Mouse (Mus musculus): ENCODE data around the gene Gmip. TPM values are rescaled to one million over a fixed set of nuclear protein-coding genes. Genes with fewer than 3 reads are reported as not detected.

Gmip gene
- polyA plus RNA-seq, 1 experiment: 80.2 TPM

DNA sequence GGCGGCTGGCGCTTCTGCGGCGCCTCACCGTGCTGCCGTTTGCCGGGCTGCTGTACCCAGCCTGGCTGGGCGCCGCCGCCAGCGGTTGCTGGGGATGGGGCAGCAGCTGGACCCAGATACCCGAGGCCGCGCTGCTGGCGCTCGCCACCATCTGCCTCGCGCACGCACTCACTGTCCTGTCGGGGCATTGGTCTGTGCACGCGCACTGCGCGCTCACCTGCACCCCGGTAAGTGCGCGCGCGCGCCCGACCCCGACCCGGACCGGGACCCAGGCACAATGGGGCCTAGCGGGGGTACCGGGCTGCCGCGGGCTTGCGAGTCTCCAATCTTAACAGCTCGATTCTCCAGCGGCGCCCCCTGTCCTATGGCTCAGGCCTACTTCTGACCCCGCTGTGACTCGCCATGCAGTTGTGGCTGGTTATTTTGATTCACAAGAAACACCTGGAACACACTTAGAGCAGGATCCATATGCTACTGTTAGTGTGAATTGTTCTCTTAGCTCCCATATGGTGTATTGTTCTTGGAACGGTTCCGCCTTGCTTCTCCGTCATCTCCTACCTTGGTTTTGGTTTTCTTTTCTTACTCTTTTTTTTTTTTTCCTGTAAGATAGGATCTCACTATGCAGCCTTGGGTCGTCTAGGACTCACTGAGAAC is 16.9 kb upstream of the Gmip start:
- peak; percentile 49 for DNase-seq (ENCODE audit: low read depth)
- TF ChIP-seq CTCF (IDR thresholded peaks at IDR 0.05; ENCODE audit: borderline replicate concordance, extremely low read depth, insufficient read depth, insufficient read length): no peak
- TF ChIP-seq POLR2A (IDR thresholded peaks at IDR 0.05; ENCODE audit: borderline replicate concordance, extremely low read depth, insufficient read depth, insufficient read length, poor library complexity, severe bottlenecking): no peak

DNA sequence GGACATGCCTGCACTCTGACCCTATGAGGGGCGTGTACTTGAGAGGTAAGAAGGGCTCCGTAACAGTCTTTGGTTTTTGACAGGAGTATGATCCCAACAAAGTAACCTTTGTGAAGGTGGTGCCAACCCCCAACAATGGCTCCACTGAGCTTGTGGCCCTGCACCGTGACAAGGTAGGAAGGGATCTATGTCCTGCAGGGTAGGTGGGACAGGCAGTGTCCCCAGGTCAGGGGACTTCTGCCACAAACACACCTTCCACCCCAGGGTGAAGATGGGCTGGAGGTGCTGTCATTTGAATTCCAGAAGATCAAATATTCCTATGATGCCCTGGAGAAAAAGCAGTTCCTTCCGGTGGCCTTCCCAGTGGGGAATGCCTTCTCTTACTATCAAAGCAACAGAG is 14.8 kb upstream of the Gmip start:
- TF ChIP-seq POLR2A (IDR thresholded peaks at IDR 0.05; ENCODE audit: borderline replicate concordance, extremely low read depth, insufficient read depth, insufficient read length, poor library complexity, severe bottlenecking) (no peak), CTCF (IDR thresholded peaks at IDR 0.05; ENCODE audit: borderline replicate concordance, extremely low read depth, insufficient read depth, insufficient read length) (no peak)
- no peak for DNase-seq (ENCODE audit: low read depth)

DNA sequence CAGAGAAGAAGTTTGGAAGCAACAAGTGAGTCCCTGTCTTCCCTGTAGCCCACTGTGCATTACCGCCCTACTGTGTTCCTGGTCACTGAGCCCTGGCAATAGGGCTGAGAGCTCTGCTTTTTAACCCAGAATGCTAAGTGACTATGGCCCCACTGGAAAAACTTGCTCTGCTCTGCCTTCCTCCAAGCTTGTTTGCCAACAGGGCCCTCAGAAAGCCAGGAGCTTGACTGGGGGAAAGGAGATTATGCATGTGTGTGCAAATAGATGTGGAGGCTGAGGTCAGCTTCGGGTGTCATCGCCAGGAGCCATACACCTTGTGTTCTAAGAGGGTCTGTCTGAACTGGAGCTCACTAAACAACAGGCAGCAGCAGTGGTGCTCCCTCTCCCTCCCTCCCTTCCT is 14.4 kb upstream of the Gmip start:
- no peak for TF ChIP-seq CTCF (IDR thresholded peaks at IDR 0.05; ENCODE audit: borderline replicate concordance, extremely low read depth, insufficient read depth, insufficient read length)
- no peak for TF ChIP-seq POLR2A (IDR thresholded peaks at IDR 0.05; ENCODE audit: borderline replicate concordance, extremely low read depth, insufficient read depth, insufficient read length, poor library complexity, severe bottlenecking)

DNA sequence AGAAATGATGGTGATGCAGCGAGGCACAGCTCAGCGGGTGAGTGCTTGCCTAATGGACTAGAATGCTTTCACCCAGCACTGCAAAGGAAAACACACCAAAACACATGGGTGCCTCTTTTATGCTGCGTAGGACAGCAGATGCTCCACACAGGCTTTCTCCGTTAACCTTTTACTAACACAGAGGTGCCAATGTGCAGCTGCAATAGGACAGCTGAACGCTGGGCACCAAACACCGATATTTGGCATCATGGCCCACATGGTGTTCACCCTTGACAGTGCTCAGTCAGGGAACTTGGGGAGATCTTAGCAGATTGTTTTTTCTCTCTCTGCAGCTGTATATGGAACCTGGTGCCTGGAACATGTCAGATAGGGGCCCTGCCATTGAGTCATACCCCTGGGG is 13.6 kb upstream of the Gmip start:
- DNase-seq (ENCODE audit: low read depth): no peak
- TF ChIP-seq CTCF (IDR thresholded peaks at IDR 0.05; ENCODE audit: borderline replicate concordance, extremely low read depth, insufficient read depth, insufficient read length) (no peak), POLR2A (IDR thresholded peaks at IDR 0.05; ENCODE audit: borderline replicate concordance, extremely low read depth, insufficient read depth, insufficient read length, poor library complexity, severe bottlenecking) (no peak)

More for the DNA sequence above, 14.4 kb upstream of the Gmip start:
- no peak for DNase-seq (ENCODE audit: low read depth)

DNA sequence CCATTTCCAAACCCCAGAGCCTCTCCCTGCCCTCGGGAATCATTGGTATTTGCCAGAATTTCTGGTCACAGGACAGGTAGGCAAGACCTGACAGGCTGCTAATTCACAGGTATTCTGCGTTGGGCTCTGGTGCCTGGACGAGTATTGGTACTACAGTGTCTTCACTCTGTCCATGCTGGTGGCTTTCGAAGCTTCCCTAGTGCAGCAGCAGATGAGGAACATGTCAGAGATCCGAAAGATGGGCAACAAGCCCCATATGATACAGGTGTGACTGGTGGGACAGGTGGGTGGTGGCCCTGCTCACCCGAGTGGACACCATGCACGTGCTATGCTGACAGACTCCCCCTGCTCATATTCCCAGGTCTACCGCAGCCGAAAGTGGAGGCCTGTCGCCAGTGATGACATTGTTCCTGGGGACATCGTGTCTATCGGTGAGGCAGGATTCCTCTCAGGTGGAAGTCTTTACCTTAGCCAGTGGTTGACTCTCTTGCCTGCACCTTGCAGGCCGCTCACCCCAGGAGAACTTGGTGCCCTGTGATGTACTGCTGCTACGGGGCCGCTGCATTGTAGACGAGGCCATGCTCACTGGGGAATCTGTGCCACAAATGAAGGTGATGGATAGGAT is 11.6 kb upstream of the Gmip start:
- no peak for DNase-seq (ENCODE audit: low read depth)
- TF ChIP-seq POLR2A (IDR thresholded peaks at IDR 0.05; ENCODE audit: borderline replicate concordance, extremely low read depth, insufficient read depth, insufficient read length, poor library complexity, severe bottlenecking) (no peak), CTCF (IDR thresholded peaks at IDR 0.05; ENCODE audit: borderline replicate concordance, extremely low read depth, insufficient read depth, insufficient read length) (no peak)

DNA sequence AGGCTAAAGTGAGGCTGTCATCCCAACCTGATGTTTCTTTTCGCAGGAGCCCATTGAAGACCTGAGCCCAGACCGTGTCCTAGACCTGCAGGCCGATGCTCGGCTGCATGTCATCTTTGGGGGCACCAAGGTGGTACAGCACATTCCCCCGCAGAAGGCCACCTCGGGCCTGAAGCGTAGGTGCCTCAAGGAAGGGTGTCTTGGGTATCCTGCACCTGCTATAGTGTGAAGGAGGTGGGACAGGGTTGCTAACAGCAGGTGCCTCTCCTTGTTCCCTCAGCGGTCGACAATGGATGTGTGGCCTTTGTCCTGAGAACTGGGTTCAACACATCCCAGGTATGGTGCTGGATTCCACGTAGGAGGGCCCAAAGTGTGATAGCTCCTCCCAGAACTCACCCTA is 10.8 kb upstream of the Gmip start:
- TF ChIP-seq POLR2A (IDR thresholded peaks at IDR 0.05; ENCODE audit: borderline replicate concordance, extremely low read depth, insufficient read depth, insufficient read length, poor library complexity, severe bottlenecking) (no peak), CTCF (IDR thresholded peaks at IDR 0.05; ENCODE audit: borderline replicate concordance, extremely low read depth, insufficient read depth, insufficient read length) (no peak)
- no peak for DNase-seq (ENCODE audit: low read depth)

DNA sequence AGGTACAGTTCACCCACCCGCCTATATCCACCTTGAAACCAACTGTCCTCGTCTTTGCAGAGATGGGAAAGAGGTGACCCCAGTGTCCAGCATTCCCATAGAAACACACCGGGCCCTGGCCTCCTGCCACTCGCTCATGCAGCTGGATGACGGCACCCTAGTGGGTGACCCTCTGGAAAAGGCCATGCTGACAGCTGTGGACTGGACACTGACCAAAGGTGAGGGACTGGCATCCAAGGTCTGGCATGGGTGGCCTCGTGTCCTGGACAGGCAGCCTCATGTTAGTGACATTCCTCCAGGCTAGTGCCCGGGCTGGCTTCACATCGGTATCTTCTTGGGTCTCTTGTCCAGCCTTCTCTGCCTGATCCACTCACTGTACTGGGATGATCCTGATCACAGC is 9.2 kb upstream of the Gmip start:
- no peak for DNase-seq (ENCODE audit: low read depth)
- TF ChIP-seq CTCF (IDR thresholded peaks at IDR 0.05; ENCODE audit: borderline replicate concordance, extremely low read depth, insufficient read depth, insufficient read length) (no peak), POLR2A (IDR thresholded peaks at IDR 0.05; ENCODE audit: borderline replicate concordance, extremely low read depth, insufficient read depth, insufficient read length, poor library complexity, severe bottlenecking) (no peak)

DNA sequence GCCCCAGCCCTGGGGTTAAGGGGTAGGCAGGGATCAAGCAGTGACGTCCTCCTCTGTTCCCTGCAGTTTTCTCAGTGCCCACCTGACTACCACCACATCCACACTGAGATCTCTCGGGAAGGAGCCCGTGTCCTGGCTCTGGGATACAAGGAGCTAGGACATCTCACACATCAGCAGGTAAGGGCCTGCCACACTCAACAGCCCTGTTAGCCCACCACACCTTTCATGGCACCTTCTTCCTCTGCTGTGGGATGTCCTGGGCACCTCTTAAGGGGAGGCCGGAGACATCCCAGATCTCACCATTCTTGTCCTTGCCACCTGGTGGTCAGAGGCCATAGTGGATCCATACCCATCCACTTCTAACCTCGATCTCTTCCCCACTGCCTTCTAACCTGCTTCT is 8.5 kb upstream of the Gmip start:
- DNase-seq (ENCODE audit: low read depth): no peak
- no peak for TF ChIP-seq CTCF (IDR thresholded peaks at IDR 0.05; ENCODE audit: borderline replicate concordance, extremely low read depth, insufficient read depth, insufficient read length)
- no peak for TF ChIP-seq POLR2A (IDR thresholded peaks at IDR 0.05; ENCODE audit: borderline replicate concordance, extremely low read depth, insufficient read depth, insufficient read length, poor library complexity, severe bottlenecking)

DNA sequence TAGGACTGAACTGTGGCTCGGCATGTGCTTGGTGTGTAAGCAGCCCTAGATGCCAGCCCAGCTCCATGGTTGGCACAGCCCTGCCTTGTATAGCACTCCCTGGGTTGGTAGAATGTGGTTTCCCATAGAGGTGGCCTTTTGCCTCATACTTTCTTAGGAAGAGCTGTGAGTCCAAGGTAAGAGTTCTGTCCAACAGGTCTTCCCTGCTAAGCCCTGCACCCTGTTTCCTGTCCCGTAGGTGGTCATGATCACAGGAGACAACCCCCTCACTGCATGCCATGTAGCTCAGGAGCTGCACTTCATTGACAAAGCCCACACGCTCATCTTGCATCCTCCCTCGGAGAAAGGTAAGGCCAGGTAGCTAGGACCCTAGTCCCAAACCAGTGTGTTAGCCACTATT is 6.7 kb upstream of the Gmip start:
- TF ChIP-seq POLR2A (IDR thresholded peaks at IDR 0.05; ENCODE audit: borderline replicate concordance, extremely low read depth, insufficient read depth, insufficient read length, poor library complexity, severe bottlenecking) (no peak), CTCF (IDR thresholded peaks at IDR 0.05; ENCODE audit: borderline replicate concordance, extremely low read depth, insufficient read depth, insufficient read length) (no peak)
- no peak for DNase-seq (ENCODE audit: low read depth)

DNA sequence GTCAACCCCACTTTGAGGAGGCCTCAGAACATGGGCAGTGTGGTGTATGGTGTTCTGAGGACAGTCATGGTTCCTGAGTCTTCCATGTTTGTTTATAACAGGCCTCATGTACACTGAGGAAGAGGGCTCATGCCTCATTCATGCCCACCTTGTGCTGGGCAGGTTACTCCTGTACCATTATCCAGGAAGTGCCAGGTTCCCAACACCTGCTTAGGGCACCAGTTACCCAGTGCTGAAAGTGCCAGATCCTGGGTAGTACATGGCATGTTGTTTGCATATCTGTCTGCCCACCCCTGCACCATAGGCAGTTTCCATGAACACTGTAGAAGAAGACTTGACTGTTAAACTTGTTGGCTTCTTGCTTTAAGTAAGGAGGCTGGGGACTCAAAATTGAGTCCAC is 6.3 kb upstream of the Gmip start:
- TF ChIP-seq POLR2A (IDR thresholded peaks at IDR 0.05; ENCODE audit: borderline replicate concordance, extremely low read depth, insufficient read depth, insufficient read length, poor library complexity, severe bottlenecking) (no peak), CTCF (IDR thresholded peaks at IDR 0.05; ENCODE audit: borderline replicate concordance, extremely low read depth, insufficient read depth, insufficient read length) (no peak)
- no peak for DNase-seq (ENCODE audit: low read depth)

DNA sequence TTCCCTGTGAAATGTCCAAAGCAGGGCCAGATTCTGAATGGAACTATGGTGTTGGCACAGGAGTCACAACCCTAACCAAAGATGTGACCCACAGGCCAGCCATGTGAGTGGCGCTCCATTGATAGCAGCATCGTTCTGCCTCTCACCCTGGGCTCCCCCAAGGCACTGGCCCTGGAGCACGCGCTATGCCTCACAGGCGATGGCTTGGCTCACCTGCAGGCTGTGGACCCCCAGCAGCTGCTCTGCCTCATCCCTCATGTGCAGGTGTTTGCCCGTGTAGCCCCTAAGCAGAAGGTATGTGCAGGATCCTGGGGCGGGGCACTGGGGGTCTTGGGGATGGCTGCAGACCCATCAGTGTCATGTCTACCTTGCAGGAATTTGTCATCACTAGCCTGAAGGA is 5.1 kb upstream of the Gmip start:
- no peak for DNase-seq (ENCODE audit: low read depth)
- TF ChIP-seq CTCF (IDR thresholded peaks at IDR 0.05; ENCODE audit: borderline replicate concordance, extremely low read depth, insufficient read depth, insufficient read length) (no peak), POLR2A (IDR thresholded peaks at IDR 0.05; ENCODE audit: borderline replicate concordance, extremely low read depth, insufficient read depth, insufficient read length, poor library complexity, severe bottlenecking) (no peak)

DNA sequence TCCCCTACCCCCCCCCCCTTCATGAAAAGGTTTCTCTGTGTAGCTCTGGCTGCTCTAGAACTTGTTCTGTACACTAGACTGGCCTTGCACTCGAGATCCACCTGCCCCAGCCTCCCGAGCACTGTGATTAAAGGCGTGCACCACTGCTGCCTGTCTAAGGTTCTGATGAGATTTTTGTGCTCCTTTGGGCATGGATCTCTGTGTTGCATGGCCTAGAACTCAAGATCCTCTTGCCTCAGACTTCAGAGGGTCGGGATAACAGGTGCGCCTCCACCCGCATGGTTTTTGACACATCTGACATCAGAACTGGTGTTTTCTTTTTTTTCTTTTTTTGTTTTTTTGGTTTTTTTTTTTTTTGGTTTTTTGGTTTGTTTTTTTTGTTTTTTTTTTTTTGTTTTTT is 3.9 kb upstream of the Gmip start:
- TF ChIP-seq CTCF (IDR thresholded peaks at IDR 0.05; ENCODE audit: borderline replicate concordance, extremely low read depth, insufficient read depth, insufficient read length) (no peak), POLR2A (IDR thresholded peaks at IDR 0.05; ENCODE audit: borderline replicate concordance, extremely low read depth, insufficient read depth, insufficient read length, poor library complexity, severe bottlenecking) (no peak)

More for the DNA sequence above, 3.9 kb upstream of the Gmip start:
- DNase-seq (ENCODE audit: low read depth): no peak
